Mouse (Mus musculus) gastrocnemius, postnatal 36 days (tissue): ENCODE measurements at regions not wholly inside any gene's neighbourhood (a gene's known extent, or its start where the extent isn't known, plus 50 kb on each side); places are given as distances from the start of the nearest gene placed in this dataset.

Source experiments
- DNase-seq, 2 experiments: peaks; one replicate each; pipeline ENCODE4 v3.0.0; 2022
- intact Hi-C: fragments of 180-260 bp; cut with DNase I; formaldehyde crosslinking; loops from one replicate; pipeline ENCODE4 v1.15.1; 2025

DNA sequence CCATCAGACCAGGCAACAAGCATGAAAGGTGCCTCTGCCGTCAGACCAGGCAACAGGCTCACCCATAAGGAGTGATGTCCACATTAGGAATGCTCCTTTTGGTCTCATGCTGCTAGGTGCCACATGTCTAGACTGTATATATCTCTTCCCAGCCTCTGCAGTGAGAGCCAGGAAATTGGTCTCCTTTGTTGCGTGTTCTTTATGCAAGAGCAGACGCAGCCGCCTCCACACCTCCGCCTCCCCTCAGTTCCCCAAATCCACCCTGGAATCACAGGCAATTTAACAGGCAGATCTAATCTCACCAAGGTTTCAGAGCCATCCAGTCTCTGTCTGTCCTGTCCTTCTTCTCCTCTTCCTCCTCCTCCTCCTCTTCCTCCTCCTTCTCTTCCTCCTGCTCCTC is 207.0 kb downstream of the CK137956 start:
- intact Hi-C loops = no loop called here
- no peak for DNase-seq

DNA sequence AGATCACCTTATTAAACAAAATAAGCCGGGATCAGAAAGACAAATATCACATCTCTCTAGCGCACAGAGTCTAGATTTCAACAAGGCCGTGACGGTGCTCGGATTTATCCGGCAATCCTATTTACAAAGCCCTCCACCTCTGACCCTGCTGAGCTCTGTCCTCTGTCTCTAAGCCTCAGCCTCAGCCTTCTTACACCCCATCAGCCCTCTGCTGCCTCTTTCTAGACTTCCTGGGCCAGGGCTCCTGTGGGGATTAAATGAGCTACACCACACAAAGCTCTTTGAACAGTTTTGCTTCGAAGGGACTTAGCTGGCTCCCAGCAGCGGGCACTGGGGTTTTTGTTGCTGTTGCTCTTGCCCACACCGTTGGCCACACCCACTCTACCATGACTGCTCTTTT is 211.8 kb downstream of the CK137956 start:
- DNase-seq = no peak
- intact Hi-C loops = no loop called here

DNA sequence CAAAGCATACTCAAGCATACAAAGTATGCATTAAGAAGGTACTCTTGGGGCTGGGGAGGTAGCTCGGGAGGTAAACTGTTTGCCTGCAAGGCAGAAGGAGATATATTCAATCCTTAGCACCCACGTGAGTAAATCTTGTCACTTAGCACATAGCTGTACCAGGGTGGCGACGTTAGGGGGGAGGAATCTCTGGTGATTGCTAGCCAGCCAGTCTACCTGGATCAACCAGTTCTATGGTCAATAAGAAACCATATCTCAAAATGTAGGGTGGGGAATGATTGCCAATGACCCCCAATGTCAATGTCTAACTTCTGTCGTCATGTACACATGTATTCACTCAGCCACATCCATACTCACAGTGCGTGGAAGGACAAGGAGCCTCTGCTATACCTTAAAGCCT is 214.5 kb downstream of the CK137956 start:
- DNase-seq = no peak
- intact Hi-C loops = no loop called here

DNA sequence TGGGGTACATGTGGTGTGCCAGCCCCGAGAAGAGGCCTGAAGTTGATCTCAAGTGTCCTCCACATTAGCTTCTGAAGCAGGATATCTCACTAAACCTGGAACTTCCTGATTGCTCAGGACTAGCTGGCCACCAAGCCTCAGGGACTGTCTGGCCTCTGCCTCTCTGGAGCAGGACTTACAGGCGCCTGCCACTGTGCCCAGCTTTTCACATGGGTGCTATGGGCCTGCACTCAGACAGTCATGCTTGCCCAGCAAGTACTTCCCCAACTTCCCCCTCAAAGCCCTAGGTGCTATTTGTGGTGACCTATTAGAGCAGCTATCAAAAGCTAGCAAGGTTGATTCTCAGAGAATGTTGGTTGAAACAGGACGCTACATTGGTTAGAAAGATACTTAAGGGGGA is 220.0 kb downstream of the CK137956 start:
- intact Hi-C loops = no loop called here
- DNase-seq = no peak

DNA sequence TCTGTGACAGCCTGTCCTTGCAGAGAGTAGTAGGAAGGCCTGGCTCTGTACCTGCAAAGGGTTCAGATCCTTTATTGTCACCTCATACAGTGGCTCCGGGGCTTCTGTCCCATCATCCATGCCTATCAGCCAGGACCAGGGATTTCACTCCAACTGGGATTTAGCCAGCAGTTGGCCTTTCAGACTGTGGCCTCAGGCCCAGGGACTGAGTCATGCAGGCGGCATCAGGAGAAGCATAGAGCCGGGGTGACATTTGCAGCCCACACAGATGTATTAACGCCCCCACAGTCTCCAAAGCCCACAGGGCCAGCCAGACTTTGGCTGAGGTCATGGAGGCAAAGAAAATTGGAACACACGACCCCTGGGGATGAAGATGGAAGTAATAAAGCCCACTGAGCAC is 222.9 kb downstream of the CK137956 start:
- no peak for DNase-seq
- intact Hi-C loops = no loop called here

DNA sequence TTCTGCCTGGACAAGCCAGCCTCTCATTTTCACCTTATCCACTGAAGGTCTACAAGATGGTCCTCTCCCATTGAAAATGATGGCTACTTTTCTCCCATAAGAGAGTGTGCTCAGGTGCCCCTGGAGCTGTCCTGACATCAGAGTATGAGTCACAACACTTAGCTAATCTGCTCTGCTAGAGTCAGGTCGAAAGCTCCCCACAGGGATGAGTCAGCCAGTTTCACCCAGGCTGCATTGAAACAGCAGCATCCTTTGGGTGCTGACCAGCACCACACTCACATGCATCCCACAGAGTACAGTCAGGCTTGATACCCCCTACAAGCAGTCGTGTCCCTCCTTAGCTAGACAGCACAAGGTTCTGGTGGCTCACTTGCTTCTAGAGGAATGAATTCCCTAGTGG is 234.0 kb downstream of the CK137956 start:
- intact Hi-C loops = no loop called here
- no peak for DNase-seq

DNA sequence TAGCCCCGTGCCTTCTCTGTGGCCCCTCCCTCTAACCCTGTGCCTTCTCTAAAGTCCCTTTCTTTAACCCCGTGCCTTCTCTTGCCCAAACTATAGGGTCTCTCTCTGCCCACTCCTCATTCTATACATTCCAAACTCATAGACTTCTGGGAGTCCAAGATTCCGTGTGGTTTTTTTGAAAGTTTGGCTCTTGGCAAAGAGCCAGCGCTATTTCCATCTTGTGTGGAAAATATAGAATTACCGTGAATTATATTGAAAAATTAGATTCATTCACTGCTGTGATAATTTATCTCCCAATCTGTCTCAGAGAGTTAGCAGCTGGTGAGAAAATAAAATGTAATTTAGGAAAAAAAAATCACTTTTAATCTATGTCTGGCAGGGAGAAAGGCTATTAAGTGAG is 234.6 kb downstream of the CK137956 start:
- intact Hi-C loops = no loop called here

DNA sequence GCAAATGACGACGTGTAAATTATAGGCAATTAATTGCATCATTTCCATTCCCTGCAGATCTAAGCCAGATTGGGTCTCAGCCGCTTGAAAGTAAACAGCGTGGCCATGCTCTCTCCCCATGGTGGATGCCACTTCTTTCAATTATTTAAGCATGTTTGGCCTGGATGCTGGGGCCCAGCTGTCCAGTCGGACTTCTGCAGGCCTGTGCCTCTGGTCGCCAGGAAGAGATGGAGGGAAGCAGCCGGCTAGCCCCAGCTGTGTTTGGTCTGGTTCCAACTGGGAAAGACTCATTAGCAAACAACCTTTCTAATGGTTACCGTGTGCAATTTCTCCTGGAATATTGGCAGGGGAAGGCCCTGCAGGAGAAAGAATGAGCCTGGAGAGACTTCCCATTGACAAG is 236.1 kb downstream of the CK137956 start:
- intact Hi-C loops = no loop called here
- no peak for DNase-seq

More for the DNA sequence above, 234.6 kb downstream of the CK137956 start:
- DNase-seq = no peak

DNA sequence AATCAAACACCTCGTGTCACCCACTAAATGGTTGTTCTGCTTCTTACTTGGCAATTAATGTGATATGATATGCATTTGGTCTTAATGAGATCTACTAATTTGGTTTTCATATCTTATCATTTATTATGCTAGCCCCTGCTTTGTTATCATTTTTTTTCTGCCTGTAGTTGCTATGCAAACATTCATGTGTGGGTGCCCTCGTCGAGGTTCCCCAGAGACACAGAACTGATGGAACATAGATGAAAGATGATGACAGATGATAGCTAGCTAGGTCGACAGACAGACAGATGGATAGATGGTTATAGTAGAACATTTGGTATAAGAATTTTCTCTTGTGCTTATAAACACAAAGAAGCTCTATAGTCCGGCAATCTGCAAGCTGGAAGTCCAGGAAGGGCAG is 252.1 kb downstream of the CK137956 start:
- intact Hi-C loops = no loop called here

DNA sequence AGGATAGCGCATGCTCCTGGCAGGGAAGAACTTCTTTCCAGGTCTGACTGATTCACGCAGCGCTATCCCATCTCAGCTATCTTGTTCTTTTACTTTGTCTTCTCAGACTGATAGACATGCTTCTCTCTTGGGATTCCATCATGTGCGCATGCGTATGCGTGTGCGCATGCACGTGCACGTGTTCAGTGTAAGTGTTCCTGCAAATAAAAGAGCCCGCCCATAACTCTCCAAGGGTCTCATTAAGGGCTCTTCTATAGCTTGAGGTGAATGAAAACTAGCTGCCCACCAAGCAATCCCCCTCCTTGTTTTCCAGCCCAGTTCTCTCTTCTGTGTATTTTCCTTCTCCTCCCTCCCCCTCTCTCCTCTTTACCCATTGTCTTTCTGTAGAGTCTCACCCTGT is 258.5 kb downstream of the CK137956 start:
- DNase-seq = no peak
- intact Hi-C loops = no loop called here

More for the DNA sequence above, 252.1 kb downstream of the CK137956 start:
- no peak for DNase-seq

DNA sequence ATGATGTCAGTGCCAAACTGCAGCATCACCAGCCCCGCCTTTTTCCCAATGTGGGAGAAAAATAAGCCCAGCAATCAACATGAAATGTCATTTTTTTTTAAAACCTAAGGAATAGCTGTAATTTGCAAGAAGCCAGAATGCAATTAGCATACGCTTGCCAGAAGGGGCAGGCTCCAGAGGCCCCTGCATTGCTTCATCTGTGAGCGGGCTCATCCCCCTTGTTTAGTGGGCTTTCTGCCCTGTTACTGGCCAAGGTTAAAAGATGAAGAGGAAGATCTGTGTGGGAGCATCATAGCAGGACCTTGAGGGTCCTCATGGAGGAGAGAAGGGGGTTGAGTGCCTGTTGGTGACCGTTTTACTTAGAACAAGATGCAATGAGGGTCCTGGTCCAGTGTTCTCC is 259.9 kb downstream of the CK137956 start:
- intact Hi-C loops = no loop called here
- DNase-seq = no peak

DNA sequence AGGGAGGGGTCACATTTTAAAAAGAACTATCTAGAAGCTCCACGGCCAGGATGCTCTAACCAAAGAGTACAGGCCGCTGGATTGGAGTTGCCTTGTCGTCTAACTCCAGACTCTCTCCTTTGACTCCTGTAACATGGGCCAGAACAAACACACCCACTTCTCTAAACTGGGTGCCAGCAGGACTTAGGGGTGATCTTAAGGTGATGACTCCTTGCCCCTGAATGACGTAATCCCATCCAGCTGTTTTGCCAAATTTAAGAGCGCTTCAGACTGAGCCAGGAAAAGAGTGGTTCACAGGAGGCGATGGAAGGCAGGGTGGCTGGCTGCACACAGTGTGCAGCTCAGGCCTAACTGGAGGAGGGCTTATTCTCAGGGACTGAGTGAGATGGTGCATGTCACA is 261.0 kb downstream of the CK137956 start:
- intact Hi-C loops = no loop called here
- DNase-seq = no peak

DNA sequence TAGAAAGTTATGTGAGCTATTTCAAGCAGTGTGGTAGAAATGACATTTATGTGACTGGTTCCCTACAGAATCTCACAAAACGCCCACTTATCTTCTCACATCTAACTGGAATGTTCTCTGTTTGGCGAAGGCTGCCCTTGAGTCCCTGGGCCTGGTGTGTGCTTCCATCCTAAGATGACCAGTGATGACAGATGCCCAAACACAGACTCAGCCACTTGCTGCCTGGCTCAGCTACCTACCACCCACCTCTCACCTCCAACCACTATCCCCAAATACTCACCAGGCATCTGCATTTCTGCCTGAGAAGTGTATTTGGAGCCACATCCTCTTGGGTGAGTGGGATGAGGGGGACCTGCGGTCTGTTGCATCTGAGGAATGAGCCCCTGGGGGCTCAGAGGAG is 262.6 kb downstream of the CK137956 start:
- DNase-seq = no peak
- intact Hi-C loops = no loop called here

DNA sequence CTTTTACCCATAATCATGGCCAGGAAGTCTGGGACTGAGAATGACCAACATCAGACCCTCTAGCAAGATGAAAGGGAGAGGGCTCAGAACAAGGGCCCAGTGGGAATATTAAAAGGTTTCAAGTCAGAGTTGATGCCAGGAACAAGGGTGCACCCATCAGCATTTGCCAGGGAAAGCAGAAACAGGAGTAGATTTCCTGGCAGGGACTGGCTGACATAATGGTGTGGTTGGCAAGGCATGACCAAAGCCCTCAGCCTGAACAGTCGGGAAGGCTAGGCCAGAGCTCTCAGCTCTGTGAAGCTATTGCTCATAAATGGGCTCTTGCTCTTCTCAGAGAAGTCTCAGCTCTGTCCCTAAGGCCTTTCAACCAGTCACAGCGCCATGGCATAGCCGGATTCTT is 263.6 kb downstream of the CK137956 start:
- DNase-seq = no peak
- intact Hi-C loops = no loop called here

DNA sequence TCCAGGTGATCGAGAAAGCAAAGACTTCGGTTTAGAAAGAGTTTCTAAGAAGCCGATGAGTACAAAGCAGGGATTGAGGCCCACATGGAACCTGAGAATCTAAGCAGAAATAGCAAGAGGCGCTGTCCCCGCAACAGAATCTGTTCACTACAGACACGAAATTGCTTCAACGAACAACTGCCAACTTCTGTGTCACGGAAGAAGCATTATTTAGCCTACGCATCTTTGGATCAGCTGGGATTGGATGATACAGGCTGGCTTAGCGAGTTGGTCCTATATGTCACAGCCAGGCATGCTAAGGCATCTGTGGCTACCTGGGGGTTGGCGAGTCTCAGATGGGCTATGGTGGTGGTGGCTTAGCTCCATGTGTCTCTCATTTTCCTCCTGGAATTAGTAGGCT is 269.1 kb downstream of the CK137956 start:
- intact Hi-C loops = no loop called here
- DNase-seq = no peak

DNA sequence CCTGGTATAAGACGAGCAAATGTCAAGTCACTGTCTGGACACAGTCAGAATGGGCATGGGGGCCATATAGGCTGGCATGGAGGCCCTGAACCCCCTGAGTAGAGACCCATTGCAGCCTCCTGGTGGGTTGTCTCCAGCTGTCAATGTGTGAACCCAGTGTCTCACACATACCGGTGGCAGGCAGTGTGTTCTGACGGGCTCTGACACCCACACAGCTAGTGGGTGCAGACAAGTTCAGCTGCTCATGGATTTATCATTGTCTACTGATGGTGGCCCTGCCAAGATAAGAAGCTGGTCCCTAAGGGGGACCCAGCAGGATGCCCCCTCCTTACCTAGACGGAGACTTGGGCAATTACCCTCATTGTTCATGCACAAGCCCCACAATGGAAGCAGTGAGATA is 280.8 kb downstream of the CK137956 start:
- intact Hi-C loops = no loop called here
- DNase-seq = no peak

DNA sequence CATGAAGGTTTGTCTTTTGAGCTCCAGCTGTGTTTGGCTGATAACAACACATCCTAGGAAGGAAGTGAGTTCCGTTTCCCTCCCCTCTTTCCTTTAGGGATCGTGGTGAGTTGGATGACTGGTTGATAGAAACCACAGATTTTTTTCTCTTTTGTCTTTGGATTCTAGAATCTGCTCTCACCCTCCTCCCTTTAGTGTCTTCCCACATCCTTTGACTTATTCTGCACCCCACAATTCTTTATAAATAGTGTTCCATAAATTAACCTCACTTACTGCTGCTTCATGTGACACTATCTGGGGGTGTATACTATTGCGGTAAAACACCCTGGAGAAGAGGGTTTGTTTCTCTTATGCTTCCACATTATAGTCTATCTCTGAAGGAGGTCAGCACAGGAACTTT is 285.7 kb downstream of the CK137956 start:
- intact Hi-C loops = no loop called here
- DNase-seq = no peak

DNA sequence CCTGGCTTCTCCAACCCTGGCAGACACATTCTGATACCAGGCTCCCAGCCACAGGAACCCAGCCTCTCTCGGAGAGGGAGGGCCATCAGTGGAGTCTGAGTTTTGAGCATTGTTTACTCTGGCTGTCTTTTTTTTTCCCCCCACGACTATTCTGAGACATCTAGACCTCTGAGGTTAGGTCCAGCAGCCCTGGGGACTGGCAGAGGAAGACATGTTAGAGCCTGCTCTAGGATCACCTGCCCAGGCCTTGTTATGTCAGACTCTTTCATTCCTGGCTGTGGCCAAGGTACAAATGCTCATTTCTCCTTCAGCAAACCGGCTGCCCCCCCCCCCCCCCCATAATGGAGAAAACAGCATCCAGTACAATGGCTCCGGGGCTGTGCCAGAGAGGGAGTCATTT is 291.4 kb downstream of the CK137956 start:
- no peak for DNase-seq
- intact Hi-C loops = no loop called here

DNA sequence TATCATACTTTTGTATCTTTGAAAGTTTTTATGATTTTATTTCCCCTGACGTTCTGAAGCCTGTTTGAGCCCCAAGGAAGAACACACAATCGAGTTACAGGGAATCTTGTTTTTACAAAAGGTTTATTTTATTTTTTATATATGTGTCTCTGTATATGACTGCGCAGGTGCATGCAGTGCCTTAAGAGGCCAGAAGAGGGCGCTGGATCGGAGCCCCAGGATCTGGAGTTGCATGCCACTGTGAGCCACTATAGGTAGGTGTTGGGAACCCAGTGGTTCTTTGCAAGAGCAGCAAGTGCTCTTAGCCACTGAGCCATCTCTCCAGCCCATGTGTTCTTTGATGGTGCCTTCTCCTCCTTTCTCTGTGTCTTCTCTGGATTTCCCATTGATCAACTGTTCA is 292.3 kb downstream of the CK137956 start:
- intact Hi-C loops = no loop called here
- DNase-seq = no peak

DNA sequence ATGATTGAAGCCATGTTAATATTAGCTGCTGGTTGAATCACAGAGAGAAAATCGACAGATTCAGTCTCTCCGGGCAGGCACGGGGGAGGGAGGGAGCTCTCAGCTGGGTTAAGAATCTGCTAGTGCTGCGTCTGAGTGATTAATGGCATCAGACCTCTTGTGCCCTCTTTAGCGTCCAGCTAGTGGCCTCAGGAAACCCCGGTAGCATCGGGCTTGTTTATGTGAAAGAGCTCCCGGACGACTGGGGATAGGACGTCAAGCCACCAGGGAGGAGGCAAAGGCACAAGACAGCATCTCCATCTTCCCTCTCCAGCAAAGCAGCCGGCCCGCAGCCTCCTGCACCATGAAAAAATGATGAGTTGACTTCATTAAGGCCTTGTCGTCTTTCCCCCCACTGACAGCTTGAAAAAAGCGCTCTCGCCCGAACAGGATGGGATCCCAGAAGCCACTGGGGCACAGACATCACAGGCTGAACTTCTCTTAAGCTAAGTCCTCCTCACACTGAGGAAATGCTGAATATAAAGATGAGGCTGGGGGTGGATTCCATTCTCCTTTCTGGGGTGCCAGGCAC is 294.9 kb downstream of the CK137956 start:
- intact Hi-C loops = no loop called here
- DNase-seq = no peak

DNA sequence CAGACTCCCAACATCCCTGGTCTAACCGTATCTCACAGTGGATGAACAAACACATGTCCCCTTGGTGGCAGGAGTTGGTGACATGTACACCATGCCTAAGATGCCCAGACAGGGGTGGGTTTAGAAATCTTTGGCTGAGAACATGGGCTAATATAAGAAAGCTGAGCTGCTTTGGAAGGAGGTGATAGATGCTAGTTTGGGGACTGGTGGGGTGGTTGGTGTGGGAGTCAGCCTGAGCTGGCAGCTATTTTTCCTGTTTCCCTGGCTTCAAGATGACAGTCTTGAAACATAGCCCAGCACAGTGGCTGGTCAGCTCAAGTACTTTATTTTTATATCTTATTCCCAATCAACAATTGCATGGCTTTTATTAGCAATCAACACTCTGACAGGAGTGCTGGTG is 302.0 kb upstream of the Gjb5 start:
- intact Hi-C loops = no loop called here
- no peak for DNase-seq

DNA sequence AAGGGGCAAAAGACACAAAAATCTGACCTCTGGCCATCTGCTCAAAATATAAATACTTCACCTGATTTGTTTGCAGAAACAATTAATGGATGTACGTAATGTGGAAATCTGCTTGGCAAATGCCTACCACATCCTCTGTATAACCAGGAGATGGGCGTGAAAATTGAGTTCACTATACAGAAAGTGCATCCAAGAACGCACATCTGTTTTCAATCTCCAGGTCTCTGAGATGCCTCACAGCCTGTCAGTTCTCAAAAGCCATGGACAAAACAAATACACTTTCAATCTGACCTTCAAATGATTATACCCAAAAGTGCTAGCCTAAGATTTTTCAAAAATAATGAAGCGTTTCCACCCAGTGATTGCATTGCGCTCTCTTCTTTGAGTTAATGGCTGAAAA is 293.6 kb upstream of the Gjb5 start:
- DNase-seq = no peak
- intact Hi-C loops = no loop called here

DNA sequence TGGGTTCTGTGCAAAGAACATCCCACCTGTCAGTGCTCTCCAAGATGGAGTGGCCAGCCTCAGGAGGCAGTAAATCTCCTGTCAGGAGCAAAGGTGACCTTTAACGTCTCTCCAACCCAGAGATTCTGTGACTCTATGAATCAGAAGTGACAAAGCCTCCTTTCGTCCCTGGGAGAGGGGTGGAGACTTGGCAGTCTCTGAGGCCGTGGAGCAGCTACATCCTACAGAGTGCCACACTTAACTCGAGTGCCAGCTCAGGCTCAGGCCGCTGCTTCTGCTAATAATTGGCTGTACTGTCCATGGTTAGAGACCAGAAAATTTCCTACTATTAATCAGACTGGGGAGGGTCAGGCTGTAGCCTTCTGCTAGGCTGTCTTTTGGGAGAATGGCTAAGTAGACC is 290.0 kb upstream of the Gjb5 start:
- intact Hi-C loops = no loop called here

DNA sequence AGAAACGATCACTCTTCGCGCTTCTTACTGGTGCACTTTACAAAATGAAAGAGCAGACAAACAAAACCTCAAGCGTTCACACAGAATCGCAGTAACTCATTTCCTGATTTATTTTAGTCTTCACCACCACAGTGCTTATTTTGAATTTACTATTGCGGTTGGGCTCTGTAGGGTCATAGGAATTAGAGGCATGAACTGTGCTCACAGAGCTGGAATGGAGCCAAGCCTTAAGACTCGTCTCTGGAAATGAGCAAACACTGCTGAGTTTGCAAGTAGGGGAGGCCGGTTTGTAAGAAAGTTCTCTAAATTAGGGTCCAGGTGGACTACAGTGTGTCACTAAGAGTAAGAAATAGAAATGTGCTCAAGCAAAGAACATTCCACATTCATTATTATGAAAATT is 289.2 kb upstream of the Gjb5 start:
- intact Hi-C loops = no loop called here
- DNase-seq = no peak

More for the DNA sequence above, 290.0 kb upstream of the Gjb5 start:
- DNase-seq = no peak
